Mouse (Mus musculus) neural tube, embryonic 15.5 days (tissue): Measurements from ENCODE around the gene Ctnna3. TPM values are rescaled to one million over a fixed set of nuclear protein-coding genes. Genes with fewer than 3 reads are reported as not detected.
A peak's percentile ranks its signal among the peaks of the same experiment; 100 is the strongest.
"Not testable (repeated sequence)": the region's sequence is repeated elsewhere in the genome, so short reads cannot be mapped to it uniquely, and the experiment has no call there.

Source experiments
- ATAC-seq: fragments of 200-750 bp; cut with Nextera tagmentation; 2 replicates; pipeline ENCODE4 v1.8.0; 2017; ENCODE audit warnings: mild to moderate bottlenecking, moderate TSS enrichment, moderate library complexity; ENCODE audit not compliant: low FRiP score
- H3K27ac ChIP-seq: fragments of 300-500 bp; sonication (generic); replicated peaks from 2 replicates; pipeline ENCODE4 v1.5.1; 2015; ENCODE audit warnings: mild to moderate bottlenecking, inconsistent platforms
- H3K27me3 ChIP-seq: fragments of 300-500 bp; sonication (generic); replicated peaks from 2 replicates; pipeline ENCODE4 v1.6.1; 2015; ENCODE audit warnings: inconsistent platforms
- H3K36me3 ChIP-seq: fragments of 300-500 bp; sonication (generic); 2 replicates; pipeline ENCODE4 v1.6.1; 2015; ENCODE audit warnings: inconsistent platforms
- H3K4me1 ChIP-seq: fragments of 300-500 bp; sonication (generic); 2 replicates; pipeline ENCODE4 v1.6.1; 2015; ENCODE audit warnings: inconsistent platforms
- H3K4me2 ChIP-seq: fragments of 300-500 bp; sonication (generic); 2 replicates; pipeline ENCODE4 v1.6.1; 2015; ENCODE audit warnings: inconsistent platforms, mild to moderate bottlenecking, moderate library complexity
- H3K4me3 ChIP-seq: fragments of 300-500 bp; sonication (generic); replicated peaks from 2 replicates; pipeline ENCODE4 v1.5.1; 2015; ENCODE audit warnings: mild to moderate bottlenecking, inconsistent platforms
- H3K9ac ChIP-seq: fragments of 300-500 bp; sonication (generic); replicated peaks from 2 replicates; pipeline ENCODE4 v1.6.1; 2015; ENCODE audit warnings: mild to moderate bottlenecking, inconsistent platforms
- H3K9me3 ChIP-seq: fragments of 300-500 bp; sonication (generic); replicated peaks from 2 replicates; pipeline ENCODE4 v1.6.1; 2016; ENCODE audit warnings: inconsistent platforms
- WGBS: fragments of 180-500 bp; shearing (Covaris S2); methylation state at CpG from one replicate; pipeline ENCODE4 v1.1.7; 2015; ENCODE audit warnings: mixed read lengths; 5-methylcytosine and 5-hydroxymethylcytosine counted together
- polyA plus RNA-seq: library from polyadenylated mRNA; unstranded; fragments of >200 nt; fragmentation: Nextera tagmentation; extraction: Ambion mirVana; gene quantifications from 2 replicates; pipeline ENCODE4 v1.2.1, GENCODE M21; 2015

Ctnna3 gene
- polyA plus RNA-seq, 1 experiment from 2014 or later, result 9.5 TPM

DNA sequence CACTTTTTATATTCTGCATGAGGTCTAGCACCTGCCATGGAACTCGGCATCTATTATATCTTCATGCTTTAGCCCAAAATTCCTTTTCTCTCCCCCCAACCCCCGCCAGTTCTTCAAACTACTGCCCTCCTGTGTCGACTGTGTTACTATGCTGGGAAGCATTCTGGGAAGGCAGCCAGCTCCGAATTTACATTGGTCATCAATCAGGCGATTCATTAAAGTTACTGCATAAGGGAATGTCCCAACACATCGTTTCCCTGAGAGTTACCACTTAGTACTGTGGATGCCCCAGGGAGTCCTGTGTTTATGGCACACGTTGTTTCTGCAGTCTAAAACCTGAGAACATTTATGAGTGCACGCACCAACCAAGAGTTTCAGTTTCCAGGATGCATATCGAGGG lies 1288.1 kb downstream of the Ctnna3 start:
- H3K4me1 ChIP-seq, result peaks cover 9% of the 10 kb centered on the region; the same call in 1 of the 2 replicates
- peak; percentile 83 for ATAC-seq

DNA sequence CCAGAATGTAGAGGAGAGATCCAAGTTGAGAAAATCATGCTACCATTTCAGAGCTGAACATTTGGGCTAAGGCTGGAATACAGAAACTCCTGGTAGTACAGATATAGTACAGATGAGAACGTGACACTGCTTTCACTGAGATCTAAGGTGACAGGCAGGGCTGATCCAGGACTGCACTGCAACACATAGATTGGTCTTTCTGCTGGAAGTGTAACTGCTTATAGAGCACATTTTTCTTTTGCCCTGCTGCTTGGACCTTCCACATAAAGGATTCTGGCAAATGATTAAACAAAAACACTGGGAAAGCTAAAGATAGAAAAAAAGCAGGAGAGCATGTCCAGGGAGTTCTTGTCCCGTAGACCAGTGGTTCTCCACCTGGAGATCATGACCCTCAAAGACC lies 1305.8 kb downstream of the Ctnna3 start:
- Histone ChIP-seq H3K4me2 (no peak overlapping the region), H3K27me3 (no peaks in the 10 kb centered on the region), H3K9ac (no peak overlapping the region), H3K4me3 (no peak overlapping the region), H3K9me3 (no peaks in the 10 kb centered on the region), H3K27ac (no peak overlapping the region), H3K36me3 (no peaks in the 10 kb centered on the region), H3K4me1 (no peaks in the 10 kb centered on the region)
- no peak for ATAC-seq
- 81% methylated on average over 2 of the region's 2 CpGs for WGBS

More for the DNA sequence above, 1288.1 kb downstream of the Ctnna3 start:
- Histone ChIP-seq H3K9ac (no peak overlapping the region), H3K4me2 (no peak overlapping the region), H3K36me3 (no peaks in the 10 kb centered on the region), H3K27me3 (no peaks in the 10 kb centered on the region), H3K4me3 (no peak overlapping the region), H3K9me3 (no peaks in the 10 kb centered on the region), H3K27ac (no peak overlapping the region)
- 27% methylated on average over 9 of the region's 9 CpGs for WGBS

DNA sequence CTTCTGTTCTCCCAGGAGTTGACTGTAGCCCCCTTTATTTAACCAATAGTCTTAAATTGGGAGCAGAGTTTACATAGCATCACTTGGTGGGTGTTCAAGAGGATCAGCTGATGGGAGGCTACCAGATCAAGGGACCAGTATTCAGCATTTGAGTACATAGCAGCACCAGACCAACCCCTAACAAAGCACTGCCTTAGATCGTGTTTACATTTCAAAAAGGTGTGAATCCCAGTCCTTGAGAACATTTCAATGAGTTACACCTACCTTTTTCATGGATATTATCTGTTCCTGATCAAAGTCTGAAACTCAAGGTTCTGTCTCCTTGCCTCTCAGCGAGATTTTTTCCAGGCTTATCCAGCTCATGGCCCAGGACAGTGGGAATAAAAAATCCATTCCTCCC lies 1306.7 kb downstream of the Ctnna3 start:
- no peak overlapping the region for H3K27ac ChIP-seq
- 33% methylated on average over 2 of the region's 2 CpGs for WGBS
- no peak for ATAC-seq

DNA sequence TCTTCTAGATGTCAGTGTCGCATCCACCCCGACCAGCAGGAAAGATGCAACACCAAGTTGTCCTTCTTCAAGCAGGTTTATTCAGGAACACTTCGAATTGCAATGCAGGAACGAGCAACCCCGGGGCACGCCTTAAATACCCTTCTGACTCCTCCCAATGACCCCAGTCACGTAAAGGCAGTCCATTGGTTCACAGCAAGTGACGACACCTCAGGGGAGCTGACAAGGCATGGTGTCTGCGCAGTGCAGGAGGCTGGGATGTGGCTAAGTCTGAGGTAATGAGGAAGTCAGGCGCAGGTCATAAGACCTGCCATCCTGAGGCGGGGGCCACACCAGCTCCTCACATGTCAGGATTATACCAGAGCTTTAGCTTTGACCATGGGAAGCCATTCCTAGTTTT lies 1311.8 kb downstream of the Ctnna3 start:
- not testable (repeated sequence) for H3K4me2 ChIP-seq, H3K27ac ChIP-seq, H3K36me3 ChIP-seq, H3K9me3 ChIP-seq, H3K4me3 ChIP-seq, H3K27me3 ChIP-seq, H3K9ac ChIP-seq, H3K4me1 ChIP-seq, ATAC-seq
- WGBS, result 85% methylated on average over 11 of the region's 11 CpGs

More for the DNA sequence above, 1306.7 kb downstream of the Ctnna3 start:
- Histone ChIP-seq H3K4me1 (no peaks in the 10 kb centered on the region), H3K27me3 (no peaks in the 10 kb centered on the region), H3K9ac (no peak overlapping the region), H3K9me3 (no peaks in the 10 kb centered on the region), H3K4me3 (no peak overlapping the region), H3K36me3 (no peaks in the 10 kb centered on the region), H3K4me2 (no peak overlapping the region)

DNA sequence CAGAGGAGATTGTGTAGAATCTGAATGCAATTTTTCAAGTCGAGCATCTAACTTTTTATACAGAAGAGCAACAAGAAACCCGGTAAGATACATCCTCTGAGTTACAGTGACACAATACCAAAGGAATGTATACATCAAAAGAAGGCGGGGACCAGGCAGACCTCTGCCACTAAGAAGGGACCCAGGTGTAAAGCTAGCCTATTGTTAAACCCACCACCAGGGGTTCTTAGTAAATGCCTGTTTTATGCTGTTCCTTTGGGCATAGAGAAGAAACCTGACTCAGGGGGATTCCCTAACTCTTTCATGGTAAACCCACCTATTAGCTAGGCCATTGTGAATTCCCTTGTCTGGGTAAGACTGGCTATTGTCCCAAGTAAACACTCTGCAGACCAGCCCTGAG lies 1314.2 kb downstream of the Ctnna3 start:
- not testable (repeated sequence) for H3K4me1 ChIP-seq, H3K36me3 ChIP-seq, H3K9ac ChIP-seq, H3K9me3 ChIP-seq, ATAC-seq, H3K27ac ChIP-seq, H3K4me3 ChIP-seq, H3K27me3 ChIP-seq, H3K4me2 ChIP-seq
- WGBS, result 28% methylated on average over 3 of the region's 3 CpGs

DNA sequence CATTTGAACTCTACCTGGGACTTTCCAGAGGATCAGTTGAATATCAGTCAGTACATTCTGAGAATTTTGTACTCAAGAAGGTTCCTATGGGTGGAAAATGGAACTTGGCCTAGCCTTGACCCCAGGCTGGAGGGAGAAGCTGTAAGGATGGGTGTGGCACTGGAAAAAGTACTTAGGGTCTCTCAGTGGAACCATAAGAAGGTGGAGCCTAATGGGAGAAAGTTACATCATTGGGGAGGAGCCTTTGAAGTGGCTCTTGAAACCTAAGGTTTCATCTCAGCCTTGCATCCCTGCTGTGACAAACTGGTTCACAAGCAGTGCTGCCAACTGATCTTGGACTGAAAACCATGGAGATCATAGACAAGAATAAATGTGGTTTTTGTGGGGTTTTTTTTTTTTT lies 1318.8 kb downstream of the Ctnna3 start:
- no peaks in the 10 kb centered on the region for H3K27me3 ChIP-seq
- no peak overlapping the region for H3K9ac ChIP-seq
- no peaks in the 10 kb centered on the region for H3K4me1 ChIP-seq
- H3K27ac ChIP-seq, result no peak overlapping the region
- no peak overlapping the region for H3K4me3 ChIP-seq
- H3K36me3 ChIP-seq, result no peaks in the 10 kb centered on the region
- no peak for ATAC-seq
- H3K4me2 ChIP-seq, result no peak overlapping the region
- H3K9me3 ChIP-seq, result no peaks in the 10 kb centered on the region

DNA sequence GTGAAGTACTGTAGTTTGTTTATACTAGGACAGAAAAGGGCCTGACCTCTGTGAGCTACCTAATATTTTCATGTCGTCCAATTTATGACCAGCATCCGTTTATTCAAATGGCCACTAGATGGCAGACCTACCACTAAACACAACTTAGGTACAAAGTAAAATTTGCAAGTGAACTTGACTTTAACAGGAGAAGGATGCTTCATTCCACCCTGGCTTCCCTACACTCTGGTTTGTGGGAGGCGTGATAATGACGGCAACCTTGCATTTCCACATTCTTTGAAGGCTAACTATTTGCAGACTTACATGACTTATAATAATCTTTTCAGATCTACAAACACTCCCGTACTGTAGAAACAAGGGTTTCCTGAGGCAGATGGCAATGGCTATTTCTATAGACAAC lies 1320.9 kb downstream of the Ctnna3 start:
- H3K27ac ChIP-seq, result no peak overlapping the region
- H3K4me2 ChIP-seq, result no peak overlapping the region
- H3K36me3 ChIP-seq, result no peaks in the 10 kb centered on the region
- H3K4me1 ChIP-seq, result no peaks in the 10 kb centered on the region
- no peak overlapping the region for H3K4me3 ChIP-seq
- no peaks in the 10 kb centered on the region for H3K27me3 ChIP-seq
- H3K9ac ChIP-seq, result no peak overlapping the region
- H3K9me3 ChIP-seq, result 0 out of 2 replicates have a peak, but pooled peaks cover 4% of the 10 kb centered on the region
- ATAC-seq, result no peak
- WGBS, result 44% methylated on average over 5 of the region's 5 CpGs

DNA sequence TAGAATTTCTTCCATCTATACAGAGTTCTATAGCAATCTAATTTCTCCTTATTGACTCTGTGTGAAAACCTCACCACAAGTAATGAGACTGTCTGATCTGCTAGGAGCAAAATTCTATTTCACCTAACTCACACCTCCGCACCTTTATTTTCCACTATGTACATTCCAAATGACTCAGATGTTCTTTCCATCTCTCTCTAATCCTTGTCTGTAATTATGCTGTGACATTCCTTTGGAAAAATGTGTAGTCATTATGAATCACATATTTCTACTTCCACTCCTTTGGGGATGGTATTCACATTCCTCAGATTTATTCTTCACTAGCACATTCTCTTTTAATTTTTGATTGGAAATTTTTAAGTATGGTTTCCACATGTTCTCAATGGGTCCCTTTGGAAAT lies 1406.4 kb downstream of the Ctnna3 start:
- Histone ChIP-seq H3K36me3 (no peaks in the 10 kb centered on the region), H3K9me3 (no peaks in the 10 kb centered on the region), H3K4me2 (no peak overlapping the region), H3K4me1 (no peaks in the 10 kb centered on the region), H3K4me3 (no peak overlapping the region), H3K27me3 (no peaks in the 10 kb centered on the region), H3K27ac (no peak overlapping the region), H3K9ac (no peak overlapping the region)
- no peak for ATAC-seq
- WGBS, result 98% methylated on average over 1 of the region's 1 CpGs

DNA sequence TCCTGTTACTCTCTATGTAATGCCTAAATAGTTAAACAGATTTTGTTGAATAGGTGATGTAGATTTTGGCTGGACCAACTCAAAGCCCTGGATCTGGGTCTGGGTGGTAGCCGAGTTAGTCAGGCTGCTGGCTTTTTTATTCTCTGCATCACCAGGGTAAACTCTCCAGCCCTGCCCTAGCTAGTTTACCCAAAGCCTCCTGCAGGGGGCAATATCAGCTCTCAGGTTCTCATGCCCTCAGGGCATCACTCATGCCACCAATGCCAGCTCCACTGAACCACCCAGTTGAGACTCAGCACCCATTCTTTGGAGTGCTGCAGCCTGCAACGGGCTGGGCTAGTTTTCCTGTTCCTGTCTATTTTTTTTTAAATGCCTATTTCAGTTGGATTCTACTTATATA lies 1431.5 kb downstream of the Ctnna3 start:
- Histone ChIP-seq H3K27ac (no peak overlapping the region), H3K4me3 (no peak overlapping the region), H3K9me3 (no peaks in the 10 kb centered on the region), H3K27me3 (no peaks in the 10 kb centered on the region), H3K4me2 (no peak overlapping the region), H3K4me1 (no peaks in the 10 kb centered on the region), H3K36me3 (no peaks in the 10 kb centered on the region), H3K9ac (no peak overlapping the region)
- ATAC-seq, result no peak
- 85% methylated on average over 2 of the region's 2 CpGs for WGBS

DNA sequence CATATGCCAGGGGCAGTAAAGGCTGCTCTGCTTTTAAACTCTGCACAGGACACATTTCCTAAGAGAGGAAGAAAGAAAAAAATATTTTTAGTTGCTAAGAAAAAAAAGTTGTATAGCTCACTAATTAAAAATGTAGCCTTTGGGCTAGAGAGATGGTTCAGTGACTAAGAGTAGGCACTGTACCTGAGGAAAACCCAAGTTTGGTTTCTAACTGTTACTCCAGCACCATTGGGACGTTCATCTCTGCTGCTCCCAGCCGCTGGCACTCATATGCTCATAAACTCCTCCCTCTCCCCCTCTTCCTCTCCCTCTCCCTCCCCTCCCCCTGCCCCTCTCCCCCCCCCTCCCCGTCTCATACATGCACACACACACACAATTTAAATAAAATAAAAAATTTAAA lies 1441.0 kb downstream of the Ctnna3 start:
- Histone ChIP-seq H3K9me3 (no peaks in the 10 kb centered on the region), H3K9ac (no peak overlapping the region), H3K4me1 (no peaks in the 10 kb centered on the region), H3K36me3 (no peaks in the 10 kb centered on the region), H3K27ac (no peak overlapping the region), H3K4me2 (no peak overlapping the region), H3K4me3 (no peak overlapping the region), H3K27me3 (no peaks in the 10 kb centered on the region)
- no peak for ATAC-seq
- WGBS, result 64% methylated on average over 3 of the region's 3 CpGs

DNA sequence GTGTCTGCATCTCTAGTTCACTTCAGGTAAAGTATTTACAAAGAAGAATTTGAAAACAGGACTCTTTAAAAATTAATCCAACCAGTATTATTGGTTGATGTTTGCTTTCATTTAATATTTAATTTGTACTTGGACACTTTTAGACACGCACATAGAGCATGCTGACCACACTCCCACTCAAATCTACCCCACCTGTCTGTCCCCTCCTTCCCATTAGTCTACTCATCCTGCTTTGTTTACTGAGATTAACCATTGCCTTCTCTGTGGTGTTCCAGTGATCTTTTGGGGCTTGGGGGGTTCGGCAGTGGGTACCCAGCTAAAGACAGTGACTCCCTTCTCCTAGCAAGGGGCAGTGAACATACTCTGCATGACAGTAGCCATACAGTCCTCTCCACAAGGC lies 1446.6 kb downstream of the Ctnna3 start:
- H3K36me3 ChIP-seq, result no peaks in the 10 kb centered on the region
- H3K4me1 ChIP-seq, result no peaks in the 10 kb centered on the region
- no peak overlapping the region for H3K9ac ChIP-seq
- H3K27me3 ChIP-seq, result no peaks in the 10 kb centered on the region
- H3K4me2 ChIP-seq, result no peak overlapping the region
- WGBS, result 86% methylated on average over 2 of the region's 2 CpGs
- H3K4me3 ChIP-seq, result no peak overlapping the region
- no peaks in the 10 kb centered on the region for H3K9me3 ChIP-seq
- no peak for ATAC-seq
- H3K27ac ChIP-seq, result no peak overlapping the region

DNA sequence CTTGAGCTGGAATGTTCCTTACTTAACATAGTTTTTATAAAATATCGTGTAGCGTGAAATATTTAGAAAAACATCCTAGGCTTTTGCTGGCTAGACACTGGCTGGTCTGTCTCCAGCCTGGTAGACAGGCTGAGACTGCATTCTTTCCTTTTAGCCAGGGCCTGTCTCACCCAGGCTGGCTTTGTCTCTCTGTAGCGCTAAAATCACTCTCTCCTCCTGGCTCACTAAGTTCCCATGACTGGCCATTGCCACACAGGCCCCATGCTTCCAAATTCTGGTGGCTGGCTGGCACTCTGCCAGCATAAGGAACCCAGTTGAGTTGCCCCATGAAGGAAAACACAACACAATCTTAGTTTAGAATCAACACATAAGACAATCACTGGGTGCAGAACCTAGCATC lies 1450.0 kb downstream of the Ctnna3 start:
- ATAC-seq, result no peak
- WGBS, result 80% methylated on average over 3 of the region's 3 CpGs
- Histone ChIP-seq H3K36me3 (no peaks in the 10 kb centered on the region), H3K9me3 (no peaks in the 10 kb centered on the region), H3K4me3 (no peak overlapping the region), H3K27me3 (no peaks in the 10 kb centered on the region), H3K4me1 (no peaks in the 10 kb centered on the region), H3K27ac (no peak overlapping the region), H3K4me2 (no peak overlapping the region), H3K9ac (no peak overlapping the region)

DNA sequence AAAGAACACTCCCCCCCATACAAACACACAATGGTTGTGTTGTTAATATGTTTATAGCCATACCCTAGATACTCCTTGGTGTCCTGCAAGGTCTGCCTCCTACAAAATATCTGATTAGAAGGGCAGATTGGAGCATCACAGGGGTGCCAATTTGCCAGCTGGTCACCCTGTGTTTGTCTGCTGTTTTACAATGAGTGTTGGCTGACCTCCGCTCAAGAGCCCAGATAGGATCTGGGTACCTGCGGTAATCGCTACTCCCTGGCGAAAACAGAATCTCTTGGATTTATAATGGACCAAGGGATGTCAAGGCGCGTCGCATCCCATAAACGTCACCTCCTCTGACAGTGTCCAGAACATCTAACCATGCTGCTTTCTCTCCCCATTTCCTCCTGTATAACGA lies 1457.0 kb downstream of the Ctnna3 start:
- Histone ChIP-seq H3K4me2 (no peak overlapping the region), H3K4me1 (no peaks in the 10 kb centered on the region), H3K9ac (no peak overlapping the region), H3K4me3 (no peak overlapping the region), H3K9me3 (no peaks in the 10 kb centered on the region), H3K27ac (no peak overlapping the region), H3K36me3 (no peaks in the 10 kb centered on the region), H3K27me3 (no peaks in the 10 kb centered on the region)
- WGBS, result 88% methylated on average over 9 of the region's 9 CpGs
- ATAC-seq, result no peak
